Mouse (Mus musculus) neural tube, embryonic 10.5 days (tissue): ENCODE data around the gene Nfkbia.

ENCODE experiments used
- DNase-seq: peaks from one replicate; pipeline ENCODE4 v3.0.0-alpha.2; 2017; ENCODE audit warnings: low spot score; ENCODE audit errors: extremely low spot score

Gene Nfkbia

DNA sequence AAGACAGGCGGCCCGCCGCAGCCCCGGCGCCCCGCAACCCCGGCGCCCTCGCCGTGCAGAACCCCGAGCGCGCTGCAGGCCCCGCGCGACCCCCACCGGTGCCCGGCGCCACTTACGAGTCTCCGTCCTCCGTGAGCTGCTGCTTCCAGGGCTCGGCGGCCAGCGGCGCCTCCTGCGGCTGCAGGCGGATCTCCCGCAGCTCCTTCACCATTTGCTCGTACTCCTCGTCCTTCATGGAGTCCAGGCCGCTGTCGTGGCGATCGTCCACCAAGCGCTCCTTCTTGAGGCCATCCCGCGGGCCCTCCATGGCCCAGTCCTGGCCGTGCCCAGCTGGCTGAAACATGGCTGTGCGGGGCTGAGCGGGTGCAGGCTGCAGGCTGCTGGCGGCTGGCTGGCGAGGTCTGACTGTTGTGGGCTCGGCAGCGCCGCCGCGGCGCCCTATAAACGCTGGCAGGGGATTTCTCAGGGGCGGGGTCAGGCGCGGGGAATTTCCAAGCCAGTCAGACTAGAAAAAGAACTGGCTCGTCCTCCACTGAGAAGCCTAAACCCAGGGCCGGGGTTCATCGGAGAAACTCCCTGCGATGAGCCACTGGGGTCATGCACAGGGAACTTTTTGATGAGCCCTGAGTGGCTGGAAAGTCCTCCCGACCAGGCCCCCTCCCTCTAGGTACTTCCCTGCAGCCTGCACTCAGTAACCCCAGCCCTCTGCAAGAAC lies at the start of gene Nfkbia:
Gene Nfkbia (minus strand): TSS at position 464 of the 715 bp plus-strand sequence.
- peak; percentile 94 for DNase-seq

GRCm38 (mm10) chr12:55539157-55539556 lies 46.7 kb upstream of the Nfkbia start:
- DNase-seq = no peak

DNA sequence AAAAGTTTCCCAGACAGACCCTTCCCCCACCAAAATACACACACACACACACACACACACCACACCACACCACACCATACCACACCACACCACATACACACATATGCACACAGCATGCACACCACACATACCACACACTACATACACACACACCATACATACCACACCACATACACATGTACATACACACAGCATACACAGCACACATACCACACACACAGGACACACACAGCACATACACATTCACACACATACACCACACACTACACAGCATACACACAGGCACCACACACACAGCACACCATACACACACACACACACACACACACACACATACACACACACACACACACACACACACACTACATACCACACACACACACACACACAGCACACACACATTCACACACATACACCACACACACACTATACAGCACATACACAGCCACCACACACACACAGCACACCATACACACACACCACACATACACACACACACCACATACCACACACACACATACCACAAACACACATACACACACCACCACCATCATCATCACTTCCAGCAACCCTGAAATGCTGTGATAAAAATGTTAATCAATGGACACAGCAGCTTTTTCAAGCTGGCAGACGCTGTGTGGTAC lies 46.0 kb upstream of the Nfkbia start:
- no peak for DNase-seq

- no peak for DNase-seq
These were observed 45.3 kb upstream of the Nfkbia start for GRCm38 (mm10) chr12:55537742-55538141.

DNA sequence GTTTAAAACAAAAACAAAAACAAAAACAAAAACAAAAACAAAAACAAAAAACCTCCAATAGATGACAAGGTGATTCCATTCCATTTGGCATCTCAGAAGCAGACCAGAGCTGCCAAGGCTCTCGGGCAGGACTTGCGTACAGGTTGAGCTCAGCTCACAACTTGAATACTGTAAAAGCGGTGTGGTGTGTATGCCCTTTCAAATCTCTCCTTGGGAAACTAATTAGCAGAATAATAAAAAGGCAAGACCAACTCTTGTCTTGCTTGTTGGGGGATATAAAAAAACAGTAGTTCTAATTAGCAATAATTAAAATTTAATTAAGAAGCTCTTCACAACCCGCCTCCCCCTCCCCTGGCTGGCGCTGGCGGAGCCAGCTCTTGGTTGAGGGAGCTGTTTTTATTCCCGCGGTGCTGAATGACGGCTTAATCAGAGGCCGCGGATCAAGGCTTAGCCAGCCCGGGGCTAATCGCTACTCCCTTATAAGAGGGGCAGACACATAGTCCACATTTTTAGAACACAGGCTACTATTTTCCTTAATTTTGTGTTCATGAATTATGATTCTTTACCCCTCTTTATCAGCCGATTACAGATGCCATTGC lies 44.2 kb upstream of the Nfkbia start:
- DNase-seq = peak; percentile 40

DNA sequence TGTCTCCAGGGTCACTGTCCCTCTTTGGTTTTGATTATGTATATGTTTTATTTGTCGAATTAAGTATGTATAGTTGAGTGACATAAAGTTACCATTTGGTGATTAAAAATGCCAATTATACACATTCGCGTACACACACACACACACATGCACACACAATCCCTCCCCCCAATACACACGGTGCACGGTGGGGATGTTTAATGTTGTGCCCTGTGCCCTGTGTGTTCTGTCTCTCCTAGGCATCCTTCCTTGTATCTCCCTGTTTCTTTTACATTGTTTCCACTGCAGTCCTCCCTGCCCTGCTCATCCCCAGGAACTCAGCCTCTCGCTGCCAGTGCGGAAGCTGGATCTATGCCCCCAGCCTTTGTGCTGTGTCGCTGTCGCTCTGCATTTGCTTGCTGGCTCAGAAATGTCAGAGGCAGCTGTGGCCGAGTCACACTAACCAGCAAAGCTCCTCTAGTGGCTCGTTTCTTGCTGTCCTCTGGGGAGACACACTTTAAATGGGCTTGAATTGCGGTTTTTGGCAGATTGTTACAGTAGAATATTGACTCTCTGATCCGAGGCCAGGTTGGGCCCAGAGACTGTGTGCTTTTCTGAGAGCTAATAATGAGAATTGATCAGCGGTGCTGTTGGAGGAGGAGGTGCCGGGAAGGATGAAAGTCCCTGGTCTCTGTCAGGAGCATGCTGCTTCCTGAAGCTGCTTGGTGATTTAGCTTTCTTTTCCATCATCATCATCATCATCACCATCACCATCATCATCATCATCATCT lies 34.7 kb upstream of the Nfkbia start:
- DNase-seq = no peak

- peak; percentile 61 for DNase-seq
These were observed 25.8 kb upstream of the Nfkbia start for GRCm38 (mm10) chr12:55518061-55518738.

DNA sequence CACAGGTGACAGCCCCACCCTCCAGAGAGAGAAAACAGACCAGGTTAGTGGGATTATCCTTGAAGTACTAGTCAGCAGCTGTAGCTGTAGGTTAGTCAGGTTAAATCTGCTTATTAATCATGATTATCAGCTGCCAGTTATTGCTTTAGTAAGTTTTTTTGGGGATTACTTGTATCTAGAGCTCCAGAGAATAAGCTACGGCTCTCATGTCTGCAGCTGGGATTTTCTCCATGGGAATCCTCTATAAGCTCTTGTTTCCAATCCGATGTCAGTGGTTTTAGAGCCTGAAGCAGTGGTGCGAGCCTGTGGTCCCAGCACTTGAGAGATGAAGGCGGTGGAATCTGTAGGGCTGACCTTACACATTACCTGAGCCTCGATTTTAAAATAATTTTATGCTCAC lies 16.4 kb upstream of the Nfkbia start:
- no peak for DNase-seq

GRCm38 (mm10) chr12:55507332-55507935 lies 15.0 kb upstream of the Nfkbia start:
- DNase-seq = no peak

- DNase-seq = peak; percentile 81
These were observed 13.5 kb upstream of the Nfkbia start for GRCm38 (mm10) chr12:55506029-55506330.

DNA sequence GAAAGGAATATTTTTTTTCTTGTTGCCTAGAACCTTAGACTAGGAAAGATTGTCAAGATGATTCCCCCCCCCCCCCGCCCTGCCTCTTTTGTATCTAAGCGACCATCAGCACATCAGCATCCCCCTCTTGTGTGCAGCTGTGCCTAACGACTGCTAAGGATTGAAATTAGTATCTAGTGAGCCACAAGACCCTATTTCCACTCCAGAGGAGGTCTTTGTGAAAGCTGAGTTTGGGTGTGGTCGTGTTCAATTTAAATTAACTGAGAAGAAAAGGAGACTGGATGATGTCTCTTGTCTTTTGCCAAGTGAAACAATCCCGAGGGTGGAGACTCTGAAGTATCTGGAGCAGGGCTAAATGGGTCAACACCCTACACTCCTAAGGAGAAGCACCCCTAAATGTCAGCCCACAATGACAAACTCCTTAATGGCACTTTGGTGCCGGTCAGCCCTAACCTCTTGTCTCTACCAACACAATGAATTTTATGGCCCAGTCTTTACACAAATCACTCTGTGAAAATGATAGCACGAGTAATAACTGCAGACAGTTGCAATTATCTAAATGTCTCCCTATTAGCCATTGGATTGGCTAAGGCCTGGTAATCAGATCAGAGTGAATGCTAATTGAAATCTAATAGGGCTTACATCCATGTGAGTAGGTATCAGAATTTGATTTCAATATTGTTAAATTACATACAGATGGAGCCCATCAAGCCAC lies 13.0 kb upstream of the Nfkbia start:
- DNase-seq = no peak

DNA sequence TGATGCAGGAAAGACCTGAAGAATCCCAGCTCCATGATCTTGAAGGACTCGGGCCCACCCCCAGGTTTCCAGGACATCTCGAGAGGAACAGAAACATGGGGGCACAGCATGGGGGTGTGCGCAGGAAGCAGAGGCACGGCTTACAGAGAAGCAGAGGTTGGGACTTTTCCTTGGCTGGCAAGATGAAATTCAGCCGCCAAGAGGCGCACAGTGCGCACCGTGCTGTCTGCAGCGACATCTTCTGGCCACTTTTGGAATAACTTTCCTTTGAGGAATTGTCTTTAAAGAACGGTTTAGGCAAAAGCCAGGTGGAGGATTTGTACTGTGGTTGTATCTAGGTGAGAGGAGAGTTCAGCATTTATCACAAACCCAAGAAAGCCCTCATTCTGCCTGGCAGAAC lies 6.6 kb upstream of the Nfkbia start:
- peak; percentile 84 for DNase-seq

- no peak for DNase-seq
These were observed 5.3 kb upstream of the Nfkbia start for GRCm38 (mm10) chr12:55497737-55498136.

- no peak for DNase-seq
These were observed 3.6 kb upstream of the Nfkbia start for GRCm38 (mm10) chr12:55495902-55496605.

DNA sequence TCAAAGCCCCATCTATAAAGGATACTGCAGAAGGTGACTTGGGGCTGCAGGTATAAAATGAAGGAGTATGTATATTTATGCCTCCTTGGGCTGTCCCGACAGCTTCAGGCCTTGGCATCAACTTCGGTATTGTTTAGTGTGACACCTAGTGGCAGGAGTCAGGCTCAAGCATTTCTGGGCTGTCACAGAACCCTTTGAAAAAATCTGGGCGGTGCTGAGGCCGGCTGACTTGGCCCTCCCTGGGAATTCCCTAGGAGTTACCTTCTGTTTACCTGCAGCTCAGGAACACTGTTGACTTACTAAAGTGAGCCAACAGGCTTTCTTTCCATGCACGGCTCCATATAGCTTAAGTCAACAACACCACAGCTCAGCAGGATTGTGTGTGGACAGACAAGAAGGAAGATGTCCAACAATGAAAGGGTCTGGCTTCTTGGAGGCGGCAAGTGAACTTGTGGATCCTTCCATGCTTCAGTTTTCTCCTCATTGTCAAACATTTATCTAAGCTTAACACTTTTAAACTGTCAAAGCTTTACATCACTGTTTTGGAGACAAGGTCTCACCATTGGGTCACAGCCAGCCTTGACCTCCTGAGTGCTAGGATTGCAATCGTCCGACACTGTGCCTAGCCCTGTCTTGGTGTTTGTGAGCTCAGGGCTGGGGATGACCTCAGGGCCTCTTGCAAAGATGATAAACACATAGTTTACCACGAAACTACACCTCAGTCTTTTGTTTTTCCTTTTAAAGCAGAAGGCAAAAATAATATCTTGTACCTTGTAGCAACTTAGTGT lies 2.9 kb upstream of the Nfkbia start:
- peak; percentile 44 for DNase-seq

DNA sequence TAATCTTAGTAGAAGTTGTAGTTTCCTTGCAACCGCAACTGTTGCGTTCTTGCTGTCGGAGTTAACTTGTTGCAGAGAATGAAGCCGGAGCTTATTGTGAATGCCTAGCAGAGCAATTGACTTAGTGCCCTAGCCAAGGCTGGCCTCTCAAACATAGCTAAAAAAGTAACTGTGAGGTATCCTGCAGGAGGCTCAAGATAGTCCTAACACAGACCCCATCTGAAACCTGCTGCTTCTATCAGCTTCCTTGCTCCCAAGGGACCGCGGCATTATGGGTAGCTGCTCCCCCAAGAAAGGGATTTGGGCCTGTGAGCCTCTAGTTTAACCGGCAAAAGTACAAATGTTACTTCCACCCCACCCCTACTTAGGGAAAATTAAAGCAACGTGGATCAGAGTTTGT lies 934 bp upstream of the Nfkbia start:
- DNase-seq = peak; percentile 24

- no peak for DNase-seq
These were observed 494 bp upstream of the Nfkbia start for GRCm38 (mm10) chr12:55492941-55493340.

GRCm38 (mm10) chr12:55491516-55492183 lies 797 bp downstream of the Nfkbia start:
- peak; percentile 85 for DNase-seq
